Mouse (Mus musculus) gonadal fat pad, adult 2 months (tissue): ENCODE measurements around the gene Olfr933. TPM values are rescaled to one million over a fixed set of nuclear protein-coding genes. Genes with fewer than 3 reads are reported as not detected.

Experiments
- DNase-seq: peaks from one replicate; pipeline ENCODE4 v3.0.0-alpha.2; 2012; ENCODE audit warnings: low read depth
- polyA plus RNA-seq: library from polyadenylated mRNA; depleted of rRNA; stranded (reverse); fragments of >200 nt; gene quantifications from 2 replicates; pipeline ENCODE4 v1.2.3, GENCODE M21; 2012; rRNA removed

Olfr933 gene
- polyA plus RNA-seq, result not detected in 2 replicates

GRCm38 (mm10) chr9:38972013-38972412, at the start of gene Olfr933:
Olfr933 (plus strand) TSS chr9:38972313.
- no peak for DNase-seq

- DNase-seq, result no peak
These were observed 42.6 kb upstream of the Olfr933 start, which contains the start of gene Olfr930 for GRCm38 (mm10) chr9:38929509-38929908. Olfr930 (plus strand) TSS chr9:38929809.

GRCm38 (mm10) chr9:38953401-38954123, 18.6 kb upstream of the Olfr933 start:
- DNase-seq, result no peak

GRCm38 (mm10) chr9:38954124-38954416, 18.0 kb upstream of the Olfr933 start:
- no peak for DNase-seq

GRCm38 (mm10) chr9:38988215-38988614, 16.1 kb downstream of the Olfr933 start, which contains the start of gene Olfr934:
Olfr934 (minus strand) TSS chr9:38988315.
- no peak for DNase-seq

- DNase-seq, result no peak
These were observed 27.5 kb downstream of the Olfr933 start, which contains the start of gene Olfr935 for GRCm38 (mm10) chr9:38999583-38999982. Olfr935 (minus strand) TSS chr9:38999683.

- DNase-seq, result no peak
These were observed 51.2 kb downstream of the Olfr933 start, which contains the start of gene Olfr146 for GRCm38 (mm10) chr9:39023277-39023676. Olfr146 (minus strand) TSS chr9:39023377.

Other genes starting within 250 kb of the Olfr933 start
- 0.19 and 0.20 TPM in 2 replicates for gene Olfr920, start 220.0 kb upstream of the Olfr933 start, polyA plus RNA-seq
- gene Olfr921, start 199.2 kb upstream of the Olfr933 start, polyA plus RNA-seq, result 0.03 TPM in 1 of 2 replicates, not detected in the other
- not detected in 2 replicates for gene Olfr922, start 157.7 kb upstream of the Olfr933 start, polyA plus RNA-seq
- gene Olfr923, start 145.8 kb upstream of the Olfr933 start, polyA plus RNA-seq, result not detected in 2 replicates
- not detected in 2 replicates for gene Olfr924, start 127.9 kb upstream of the Olfr933 start, polyA plus RNA-seq
- not detected in 2 replicates for gene Olfr26, start 117.3 kb upstream of the Olfr933 start, polyA plus RNA-seq
- gene Olfr926, start 95.2 kb upstream of the Olfr933 start, polyA plus RNA-seq, result not detected in 2 replicates
- not detected in 2 replicates for gene Olfr930, start 42.5 kb upstream of the Olfr933 start, polyA plus RNA-seq
- gene Olfr934, start 16.0 kb downstream of the Olfr933 start, polyA plus RNA-seq, result not detected in 2 replicates
- gene Olfr935, start 27.4 kb downstream of the Olfr933 start, polyA plus RNA-seq, result not detected in 2 replicates
- not detected in 2 replicates for gene Olfr146, start 51.1 kb downstream of the Olfr933 start, polyA plus RNA-seq
- gene Olfr937, start 92.6 kb downstream of the Olfr933 start, polyA plus RNA-seq, result not detected in 2 replicates
- not detected in 2 replicates for gene Olfr938, start 106.6 kb downstream of the Olfr933 start, polyA plus RNA-seq
- not detected in 2 replicates for gene Olfr27, start 155.8 kb downstream of the Olfr933 start, polyA plus RNA-seq
- not detected in 2 replicates for gene Olfr943, start 194.0 kb downstream of the Olfr933 start, polyA plus RNA-seq
- not detected in 2 replicates for gene Olfr944, start 229.6 kb downstream of the Olfr933 start, polyA plus RNA-seq